Mouse (Mus musculus) fat pad, adult 2 months (tissue): ENCODE measurements around the gene Hist1h2aa.

ENCODE experiments used
- DNase-seq: peaks from one replicate; pipeline ENCODE4 v3.0.0-alpha.2; 2011; ENCODE audit warnings: low read depth, low spot score; ENCODE audit errors: extremely low read depth

Gene Hist1h2aa

DNA sequence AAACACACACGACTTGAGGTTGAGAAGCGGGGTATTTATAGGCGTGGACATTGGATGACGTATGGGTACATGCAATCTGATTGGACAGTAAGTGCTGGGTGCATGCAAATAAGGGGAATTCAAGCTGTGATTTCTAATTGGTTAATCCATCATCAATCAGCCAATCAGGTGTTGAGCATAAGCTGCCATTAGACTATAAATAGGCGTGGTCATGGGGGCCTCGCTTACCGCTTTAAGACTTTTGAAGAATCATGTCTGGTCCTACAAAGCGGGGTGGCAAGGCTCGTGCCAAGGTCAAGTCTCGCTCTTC lies at the start of gene Hist1h2aa:
Hist1h2aa (plus strand) TSS at position 252 of the 310 bp plus-strand sequence.
- DNase-seq: no peak

GRCm38 (mm10) chr13:23885540-23885939 lies 48.7 kb upstream of the Hist1h2aa start:
- DNase-seq: no peak

GRCm38 (mm10) chr13:23887026-23887725 lies 47.1 kb upstream of the Hist1h2aa start:
- no peak for DNase-seq

GRCm38 (mm10) chr13:23889011-23889605 lies 45.2 kb upstream of the Hist1h2aa start:
- no peak for DNase-seq

DNA sequence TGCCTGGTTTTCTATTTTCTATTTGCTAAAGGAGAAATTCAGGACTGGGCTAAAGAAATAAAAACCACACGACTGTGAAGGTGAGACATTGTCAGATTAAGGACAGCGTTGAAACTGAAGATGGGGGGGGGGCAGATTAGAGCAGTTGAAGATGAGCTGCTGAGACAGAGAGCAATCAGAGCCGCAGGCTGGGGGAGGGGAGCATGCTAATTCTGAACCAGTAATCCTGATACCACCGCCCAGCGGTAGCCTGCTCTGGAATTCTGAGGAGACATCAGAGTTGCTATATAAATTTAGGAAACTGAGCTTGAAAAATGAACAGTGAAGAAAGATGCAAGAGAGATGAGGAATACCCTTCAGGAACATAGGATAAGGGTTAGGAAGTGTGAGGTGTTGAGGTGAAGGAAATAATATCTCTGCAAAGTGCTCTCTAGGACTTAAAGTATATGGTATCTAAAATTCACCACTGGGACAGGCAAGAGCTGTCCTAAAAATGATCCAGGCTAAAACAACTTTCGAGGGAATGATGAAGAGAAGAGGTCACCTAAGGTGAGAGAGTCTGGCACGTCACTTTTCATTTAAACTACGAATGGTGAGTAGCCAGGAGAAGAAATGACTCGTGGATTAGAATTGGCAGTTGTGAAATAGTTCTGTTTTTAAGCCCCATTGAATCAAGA lies 41.5 kb upstream of the Hist1h2aa start:
- no peak for DNase-seq

DNA sequence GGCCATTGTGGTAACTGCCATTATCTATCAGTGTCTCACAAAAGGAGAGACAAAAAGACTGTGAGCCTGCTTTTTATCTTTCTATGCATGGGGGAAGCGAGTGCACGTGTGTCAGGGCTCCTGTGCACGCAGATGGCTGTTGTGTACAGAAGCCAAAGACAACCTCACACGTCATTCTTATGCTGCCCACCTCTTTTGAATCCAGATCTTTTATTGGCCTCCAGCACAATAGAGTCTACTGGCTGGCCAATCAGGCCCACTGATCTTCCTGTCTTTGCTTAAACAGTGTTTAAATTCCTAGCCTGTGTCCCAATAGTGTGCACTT lies 41.0 kb upstream of the Hist1h2aa start:
- no peak for DNase-seq

- DNase-seq: no peak
Observed at GRCm38 (mm10) chr13:23898242-23898641, 36.0 kb upstream of the Hist1h2aa start.

GRCm38 (mm10) chr13:23906906-23907305 lies 27.4 kb upstream of the Hist1h2aa start:
- no peak for DNase-seq

GRCm38 (mm10) chr13:23910121-23910520 lies 24.1 kb upstream of the Hist1h2aa start:
- DNase-seq: no peak

- no peak for DNase-seq
Observed at GRCm38 (mm10) chr13:23911335-23911734, 22.9 kb upstream of the Hist1h2aa start.

DNA sequence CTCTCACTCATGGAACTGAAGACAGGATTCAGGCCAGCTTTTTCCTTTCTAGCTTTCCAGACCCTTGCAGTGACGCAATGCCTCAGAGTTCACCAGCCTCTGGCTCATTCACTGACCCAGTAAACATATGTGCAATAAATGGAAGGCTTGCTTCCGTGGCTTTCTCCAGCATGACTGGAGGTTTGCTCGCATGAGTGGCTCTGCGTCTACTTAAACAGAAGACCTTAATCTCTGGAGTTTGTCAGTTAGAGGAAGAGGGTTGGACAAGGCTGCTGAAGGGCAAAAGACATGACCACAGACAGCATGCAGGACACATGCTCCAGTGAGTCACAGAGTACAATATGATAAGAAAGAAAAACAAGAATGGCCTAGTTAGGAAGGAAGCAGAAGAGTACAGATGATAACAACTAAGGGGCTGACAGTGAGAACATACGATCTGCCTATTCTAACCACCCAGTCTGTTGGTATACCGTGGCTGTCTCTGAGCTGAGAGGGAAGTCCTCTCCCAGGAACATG lies 20.4 kb upstream of the Hist1h2aa start:
- DNase-seq: no peak

GRCm38 (mm10) chr13:23914376-23915167 lies 19.7 kb upstream of the Hist1h2aa start, which contains the start of gene Slc17a4:
Slc17a4 (minus strand) TSS chr13:23915009.
- DNase-seq: no peak

- DNase-seq: no peak
Observed at GRCm38 (mm10) chr13:23916132-23916531, 18.1 kb upstream of the Hist1h2aa start.

GRCm38 (mm10) chr13:23917674-23918073 lies 16.6 kb upstream of the Hist1h2aa start:
- no peak for DNase-seq

- no peak for DNase-seq
Observed at GRCm38 (mm10) chr13:23925792-23926191, 8.5 kb upstream of the Hist1h2aa start.

- DNase-seq: no peak
Observed at GRCm38 (mm10) chr13:23928637-23929036, 5.6 kb upstream of the Hist1h2aa start.

GRCm38 (mm10) chr13:23930461-23930860 lies 3.8 kb upstream of the Hist1h2aa start:
- no peak for DNase-seq

DNA sequence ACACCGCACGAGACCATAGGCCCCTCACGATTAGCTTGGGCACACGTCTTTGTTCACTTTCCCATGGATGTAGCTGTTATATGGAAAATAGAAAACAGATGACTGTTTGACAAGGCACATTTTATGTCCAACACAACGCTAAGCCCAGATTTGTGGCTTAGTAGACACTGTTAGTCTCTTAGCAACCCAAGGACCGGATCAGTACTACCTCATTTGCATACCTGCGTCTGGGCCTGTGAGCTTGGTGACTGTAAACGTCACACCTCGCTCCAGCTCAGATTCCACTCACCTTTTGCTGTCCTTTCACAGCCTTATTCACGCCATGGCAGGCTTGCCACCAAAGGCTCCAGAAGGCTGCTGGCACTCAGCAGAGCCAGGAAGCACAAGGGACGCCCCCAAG lies 3.4 kb upstream of the Hist1h2aa start:
- no peak for DNase-seq

- no peak for DNase-seq
Observed at GRCm38 (mm10) chr13:23933421-23934210, 646 bp upstream of the Hist1h2aa start, which contains the start of gene Hist1h2ba. Hist1h2ba (minus strand) TSS chr13:23934156.

DNA sequence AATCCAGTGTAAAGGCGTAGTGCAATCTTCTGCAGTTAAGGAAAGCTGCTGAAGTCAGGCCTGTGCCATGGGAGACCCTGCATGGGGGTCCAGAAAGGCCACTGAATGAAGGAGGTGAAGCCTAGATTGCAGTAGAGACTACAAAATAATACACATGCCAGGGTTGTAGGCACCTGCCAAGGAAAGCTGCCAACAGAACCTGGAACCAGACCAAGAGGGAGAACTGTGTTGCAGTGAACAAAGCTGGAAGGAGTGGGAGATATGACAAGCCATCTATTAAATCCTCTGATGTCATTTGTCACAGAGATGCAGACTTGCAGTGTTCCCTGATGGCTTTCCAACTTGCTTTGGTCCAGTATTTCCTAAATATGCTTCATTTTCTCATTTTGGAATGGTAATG lies 4.4 kb downstream of the Hist1h2aa start:
- no peak for DNase-seq
